Mouse (Mus musculus) limb, embryonic 11.5 days (tissue): Measurements from ENCODE around the gene Kcnj16. TPM values are rescaled to one million over a fixed set of nuclear protein-coding genes. Genes with fewer than 3 reads are reported as not detected.

Experiments used
- ATAC-seq: fragments of 200-750 bp; cut with Nextera tagmentation; 2 replicates; pipeline ENCODE4 v1.8.0; 2017; ENCODE audit warnings: low read depth; ENCODE audit not compliant: insufficient number of reproducible peaks, low FRiP score, low TSS enrichment
- DNase-seq: peaks from one replicate; pipeline ENCODE4 v3.0.0-alpha.2; 2015; ENCODE audit warnings: low spot score
- H3K27ac ChIP-seq: fragments of 300-500 bp; sonication (generic); replicated peaks from 2 replicates; pipeline ENCODE4 v1.5.1; 2014; ENCODE audit warnings: low read depth, mild to moderate bottlenecking, low read length
- H3K27me3 ChIP-seq: fragments of 300-500 bp; sonication (generic); 2 replicates; pipeline ENCODE4 v1.6.1; 2014; ENCODE audit warnings: mild to moderate bottlenecking, low read length, mixed read lengths; ENCODE audit not compliant: control insufficient read depth, insufficient read depth
- H3K36me3 ChIP-seq: fragments of 300-500 bp; sonication (generic); 2 replicates; pipeline ENCODE4 v1.6.1; 2014; ENCODE audit warnings: mild to moderate bottlenecking, low read length, moderate library complexity, mixed read lengths; ENCODE audit not compliant: control insufficient read depth, insufficient read depth
- H3K4me1 ChIP-seq: fragments of 300-500 bp; sonication (generic); 2 replicates; pipeline ENCODE4 v1.6.1; 2014; ENCODE audit warnings: low read length, mixed read lengths; ENCODE audit not compliant: control insufficient read depth, insufficient read depth
- H3K4me2 ChIP-seq: fragments of 300-500 bp; sonication (generic); 2 replicates; pipeline ENCODE4 v1.6.1; 2014; ENCODE audit warnings: low read depth, mild to moderate bottlenecking, moderate library complexity; ENCODE audit not compliant: severe bottlenecking
- H3K4me3 ChIP-seq: fragments of 300-500 bp; sonication (generic); 2 replicates; pipeline ENCODE4 v1.5.1; 2014; ENCODE audit warnings: low read depth, low read length
- H3K9ac ChIP-seq: fragments of 300-500 bp; sonication (generic); 2 replicates; pipeline ENCODE4 v1.6.1; 2014; ENCODE audit warnings: mild to moderate bottlenecking, low read length
- H3K9me3 ChIP-seq: fragments of 300-500 bp; sonication (generic); 2 replicates; pipeline ENCODE4 v1.6.1; 2016; ENCODE audit warnings: low read length; ENCODE audit not compliant: control insufficient read depth
- whole genome bisulfite sequencing: fragments of 180-500 bp; shearing (Covaris S2); extraction: QIAGEN DNeasy Blood & Tissue Kit; methylation state at CpG from one replicate; pipeline ENCODE4 v1.1.7; 2014; 5-methylcytosine and 5-hydroxymethylcytosine counted together
- polyA plus RNA-seq: library from polyadenylated mRNA; unstranded; fragments of >200 nt; fragmentation: Nextera tagmentation; extraction: Ambion mirVana; gene quantifications from 2 replicates; pipeline ENCODE4 v1.2.1, GENCODE M21; 2014

Kcnj16 gene
- polyA plus RNA-seq, 1 experiment from 2014 or later, result 0.15 TPM

- no peak overlapping the region for H3K4me3 ChIP-seq
- H3K4me1 ChIP-seq, result no peaks in the 10 kb centered on the region
- no peaks in the 10 kb centered on the region for H3K36me3 ChIP-seq
- H3K9me3 ChIP-seq, result no peaks in the 10 kb centered on the region
- H3K4me2 ChIP-seq, result no peak overlapping the region
- DNase-seq (no peak), ATAC-seq (no peak)
- no peaks in the 10 kb centered on the region for H3K27me3 ChIP-seq
- no peak overlapping the region for H3K27ac ChIP-seq
- no peak overlapping the region for H3K9ac ChIP-seq
Measured at GRCm38 (mm10) chr11:110968901-110969300, 1.1 kb downstream of the Kcnj16 start.

GRCm38 (mm10) chr11:110985508-110985907 is 17.7 kb downstream of the Kcnj16 start:
- ATAC-seq (no peak), DNase-seq (no peak)
- Histone ChIP-seq H3K27me3 (no peaks in the 10 kb centered on the region), H3K9me3 (no peaks in the 10 kb centered on the region), H3K9ac (no peak overlapping the region), H3K27ac (no peak overlapping the region), H3K4me3 (no peak overlapping the region), H3K4me1 (no peaks in the 10 kb centered on the region), H3K4me2 (no peak overlapping the region), H3K36me3 (no peaks in the 10 kb centered on the region)
- WGBS, result 71% methylated on average over 1 of the region's 1 CpGs

GRCm38 (mm10) chr11:110985949-110986348 is 18.1 kb downstream of the Kcnj16 start:
- Histone ChIP-seq H3K27me3 (no peaks in the 10 kb centered on the region), H3K36me3 (no peaks in the 10 kb centered on the region), H3K4me3 (no peak overlapping the region), H3K4me1 (no peaks in the 10 kb centered on the region), H3K9ac (no peak overlapping the region), H3K4me2 (no peak overlapping the region), H3K27ac (no peak overlapping the region), H3K9me3 (no peaks in the 10 kb centered on the region)
- 53% methylated on average over 3 of the region's 3 CpGs for WGBS
- no peak for DNase-seq
- peak; percentile 31; the same call in 1 of the 2 replicates for ATAC-seq

- no peak for DNase-seq
- 67% methylated on average over 4 of the region's 4 CpGs for WGBS
- ATAC-seq, result no peak
Measured at GRCm38 (mm10) chr11:110993616-110994015, 25.8 kb downstream of the Kcnj16 start.

GRCm38 (mm10) chr11:110997211-110997610 is 29.4 kb downstream of the Kcnj16 start:
- 72% methylated on average over 9 of the region's 9 CpGs for WGBS
- no peaks in the 10 kb centered on the region for H3K9me3 ChIP-seq

More at GRCm38 (mm10) chr11:110993616-110994015, 25.8 kb downstream of the Kcnj16 start:
- no peaks in the 10 kb centered on the region for H3K9me3 ChIP-seq
- H3K4me1 ChIP-seq, result no peaks in the 10 kb centered on the region
- H3K27me3 ChIP-seq, result no peaks in the 10 kb centered on the region
- H3K36me3 ChIP-seq, result no peaks in the 10 kb centered on the region
- no peak overlapping the region for H3K4me3 ChIP-seq
- no peak overlapping the region for H3K27ac ChIP-seq
- no peak overlapping the region for H3K9ac ChIP-seq
- H3K4me2 ChIP-seq, result no peak overlapping the region

GRCm38 (mm10) chr11:111005103-111005502 is 37.3 kb downstream of the Kcnj16 start:
- H3K4me1 ChIP-seq, result peaks cover 4% of the 10 kb centered on the region
- H3K27me3 ChIP-seq, result no peaks in the 10 kb centered on the region
- no peaks in the 10 kb centered on the region for H3K9me3 ChIP-seq
- WGBS, result 78% methylated on average over 3 of the region's 3 CpGs
- H3K36me3 ChIP-seq, result no peaks in the 10 kb centered on the region
- no peak overlapping the region for H3K4me2 ChIP-seq
- H3K27ac ChIP-seq, result no peak overlapping the region
- ATAC-seq, result no peak
- H3K4me3 ChIP-seq, result no peak overlapping the region
- DNase-seq, result no peak
- H3K9ac ChIP-seq, result no peak overlapping the region

More at GRCm38 (mm10) chr11:110997211-110997610, 29.4 kb downstream of the Kcnj16 start:
- ATAC-seq (no peak), DNase-seq (no peak)
- H3K27ac ChIP-seq, result no peak overlapping the region
- no peak overlapping the region for H3K4me3 ChIP-seq
- no peaks in the 10 kb centered on the region for H3K4me1 ChIP-seq
- H3K27me3 ChIP-seq, result no peaks in the 10 kb centered on the region
- H3K36me3 ChIP-seq, result no peaks in the 10 kb centered on the region
- no peak overlapping the region for H3K9ac ChIP-seq
- H3K4me2 ChIP-seq, result no peak overlapping the region

GRCm38 (mm10) chr11:111009471-111009870 is 41.6 kb downstream of the Kcnj16 start:
- DNase-seq, result peak; percentile 48
- no peak overlapping the region for H3K9ac ChIP-seq
- H3K27ac ChIP-seq, result no peak overlapping the region
- ATAC-seq, result no peak
- H3K27me3 ChIP-seq, result no peaks in the 10 kb centered on the region
- H3K36me3 ChIP-seq, result no peaks in the 10 kb centered on the region
- peaks cover 4% of the 10 kb centered on the region for H3K4me1 ChIP-seq
- H3K4me2 ChIP-seq, result no peak overlapping the region
- H3K4me3 ChIP-seq, result no peak overlapping the region
- 17% methylated on average over 3 of the region's 3 CpGs for WGBS
- no peaks in the 10 kb centered on the region for H3K9me3 ChIP-seq

- Histone ChIP-seq H3K9ac (no peak overlapping the region), H3K27me3 (no peaks in the 10 kb centered on the region), H3K4me2 (no peak overlapping the region), H3K4me3 (no peak overlapping the region), H3K36me3 (no peaks in the 10 kb centered on the region), H3K9me3 (no peaks in the 10 kb centered on the region), H3K27ac (no peak overlapping the region), H3K4me1 (no peaks in the 10 kb centered on the region)
- DNase-seq (no peak), ATAC-seq (no peak)
- WGBS, result 89% methylated on average over 3 of the region's 3 CpGs
Measured at GRCm38 (mm10) chr11:111016206-111016605, 48.4 kb downstream of the Kcnj16 start.

- no peak overlapping the region for H3K4me3 ChIP-seq
- no peak overlapping the region for H3K9ac ChIP-seq
- no peaks in the 10 kb centered on the region for H3K9me3 ChIP-seq
- no peak for ATAC-seq
- H3K4me2 ChIP-seq, result no peak overlapping the region
- no peaks in the 10 kb centered on the region for H3K4me1 ChIP-seq
- no peak overlapping the region for H3K27ac ChIP-seq
- DNase-seq, result no peak
- no peaks in the 10 kb centered on the region for H3K27me3 ChIP-seq
- no peaks in the 10 kb centered on the region for H3K36me3 ChIP-seq
- 53% methylated on average over 2 of the region's 2 CpGs for WGBS
Measured at GRCm38 (mm10) chr11:111020211-111020610, 52.4 kb downstream of the Kcnj16 start.
